Mouse (Mus musculus) G1E (cell line): ENCODE measurements around the gene Plppr3. TPM values are rescaled to one million over a fixed set of nuclear protein-coding genes. Genes with fewer than 3 reads are reported as not detected.

Experiments
- ATAC-seq: 2 replicates; pipeline ENCODE4 v1.8.0; 2016; ENCODE audit warnings: mild to moderate bottlenecking; ENCODE audit not compliant: insufficient number of reproducible peaks, poor library complexity, low FRiP score, severe bottlenecking; ENCODE audit errors: extremely low read depth
- DNase-seq: peaks from one replicate; pipeline ENCODE4 v3.0.0; 2012; ENCODE audit warnings: low spot score
- H3K27me3 ChIP-seq: 2 replicates; pipeline ENCODE4 v1.6.1; 2012; ENCODE audit warnings: mild to moderate bottlenecking, low read length, inconsistent platforms; ENCODE audit not compliant: insufficient read depth
- H3K36me3 ChIP-seq: replicated peaks from 2 replicates; pipeline ENCODE3; 2012; ENCODE audit warnings: mild to moderate bottlenecking, inconsistent platforms
- H3K4me1 ChIP-seq: 2 replicates; pipeline ENCODE4 v1.6.1; 2012; ENCODE audit warnings: low read depth, low read length, inconsistent platforms, mixed read lengths; ENCODE audit not compliant: insufficient read depth
- H3K4me3 ChIP-seq: 2 replicates; pipeline ENCODE4 v1.5.1; 2012; ENCODE audit warnings: low read depth, mild to moderate bottlenecking, inconsistent platforms, low read length, moderate library complexity, mixed read lengths
- H3K9me3 ChIP-seq: replicated peaks from 2 replicates; pipeline ENCODE4 v1.6.1; 2012; ENCODE audit warnings: inconsistent platforms
- CTCF ChIP-seq: IDR thresholded peaks from 2 replicates; pipeline ENCODE4 v1.5.1; 2012; ENCODE audit warnings: low read depth, low read length, inconsistent platforms, mixed read lengths
- GATA1 ChIP-seq: IDR thresholded peaks from 2 replicates; pipeline ENCODE4 v1.6.1; 2012; ENCODE audit warnings: borderline replicate concordance, low read length, inconsistent platforms, mixed read lengths
- GATA2 ChIP-seq: IDR thresholded peaks from 2 replicates; pipeline ENCODE4 v1.6.1; 2012; ENCODE audit warnings: low read depth, low read length, inconsistent platforms, borderline replicate concordance
- POLR2AphosphoS5 ChIP-seq: IDR thresholded peaks from 2 replicates; pipeline ENCODE4 v1.6.1; 2012; ENCODE audit warnings: low read depth, low read length, inconsistent platforms; ENCODE audit not compliant: insufficient replicate concordance
- TAL1 ChIP-seq: conservative IDR thresholded peaks from 2 replicates; pipeline ENCODE4 v1.6.1; 2012; ENCODE audit warnings: low read depth, low read length, inconsistent platforms, mixed read lengths
- polyA plus RNA-seq: library from polyadenylated mRNA; stranded (reverse); fragments of >175 nt; gene quantifications from 2 replicates; pipeline ENCODE4 v1.2.3, GENCODE M21; 2012
- total RNA-seq, 2 experiments: library from RNA; stranded (forward) in 1 of 2; stranded (reverse) in 1 of 2; fragments of 200-1000 nt in 1 of 2; fragments of >200 nt in 1 of 2; fragmentation: Nextera tagmentation in 1 of 2; gene quantifications; 2 replicates each; pipeline ENCODE4 v1.2.3; 2014 to 2017

Plppr3 gene
- total and polyA plus RNA-seq, 3 experiments = 0.20 to 0.82 TPM; not detected in 1

DNA sequence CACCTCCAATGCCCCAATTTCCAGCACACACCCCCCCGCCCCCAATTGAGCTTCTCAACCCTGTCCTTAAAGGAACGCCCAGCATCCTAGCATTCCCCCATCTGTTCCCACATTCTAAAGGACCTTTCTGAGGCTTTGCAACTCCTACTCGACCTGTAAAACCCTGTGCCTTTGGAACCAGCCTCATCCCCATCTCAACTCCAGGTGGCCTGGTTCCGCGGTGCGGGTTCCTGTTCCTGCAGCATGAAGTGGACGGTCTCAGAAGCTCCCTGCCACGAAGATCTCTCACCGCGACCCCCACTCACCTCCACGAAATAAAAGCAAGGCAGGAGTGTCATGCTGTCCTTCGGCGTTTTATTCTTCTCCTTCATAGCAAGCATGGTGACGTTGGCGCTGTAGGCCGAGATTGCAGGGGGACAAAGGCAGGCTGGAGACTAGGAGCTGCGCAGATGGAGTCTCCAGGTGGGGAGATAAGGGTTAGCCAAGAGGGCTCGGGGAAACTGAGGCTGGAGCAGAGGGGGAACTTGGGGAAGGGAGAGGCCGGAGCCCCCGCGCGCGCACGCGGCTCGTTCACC is 632 bp downstream of the Plppr3 start:
- TF ChIP-seq GATA1 (no peak), TAL1 (no peak), GATA2 (no peak), POLR2AphosphoS5 (no peak), CTCF (no peak)
- Histone ChIP-seq H3K27me3 (peaks cover 54% of the 10 kb centered on the region), H3K4me1 (peaks cover 43% of the 10 kb centered on the region), H3K4me3 (peak overlapping the region; percentile 60; the same call in 1 of the 2 replicates), H3K9me3 (no peaks in the 10 kb centered on the region), H3K36me3 (no peaks in the 10 kb centered on the region)
- DNase-seq (no peak), ATAC-seq (no peak)

DNA sequence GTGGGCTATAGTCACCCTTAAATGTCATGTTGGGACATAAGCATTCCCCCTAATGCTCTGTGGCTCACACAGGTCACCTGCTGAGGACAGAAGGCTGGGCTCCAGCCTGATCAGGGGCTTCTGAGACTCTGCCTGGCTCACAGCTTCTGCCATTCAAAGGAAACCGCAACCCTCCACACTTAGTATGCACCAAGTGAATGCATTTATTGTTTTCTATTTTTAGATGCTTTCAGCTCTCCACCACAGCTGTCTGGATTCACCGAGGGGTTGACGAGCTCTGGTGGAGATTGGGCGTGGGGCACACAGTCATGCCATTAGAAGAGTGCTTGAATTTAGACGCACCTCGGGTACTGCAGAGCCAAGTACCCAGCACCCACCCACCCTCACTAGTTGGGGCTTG is 1.1 kb downstream of the Plppr3 start:
- no peak for DNase-seq

DNA sequence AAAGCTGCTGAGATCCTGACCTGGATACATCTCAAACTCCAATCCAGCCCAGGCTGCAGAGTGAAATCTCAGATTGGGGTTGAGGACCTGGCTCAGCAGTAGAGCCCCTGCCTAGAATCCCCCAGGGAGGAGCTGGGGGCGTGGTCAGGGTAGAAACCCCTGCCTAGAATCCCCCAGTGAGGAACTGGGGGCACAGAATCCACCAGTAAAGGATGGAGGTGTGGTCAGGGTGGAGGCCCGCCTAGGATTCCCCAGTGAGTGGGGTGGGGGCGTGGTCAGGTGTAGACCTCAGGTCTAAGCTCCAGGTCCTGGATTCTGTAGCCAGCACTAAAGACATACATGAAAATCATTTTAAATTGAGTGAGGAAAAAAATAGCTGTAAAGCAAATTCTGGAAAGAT is 1.6 kb downstream of the Plppr3 start:
- no peak for TF ChIP-seq POLR2AphosphoS5
- no peak for TF ChIP-seq GATA1
- no peak for TF ChIP-seq TAL1
- TF ChIP-seq CTCF = no peak
- no peak for TF ChIP-seq GATA2
- Histone ChIP-seq H3K4me1 (peaks cover 37% of the 10 kb centered on the region), H3K36me3 (no peaks in the 10 kb centered on the region), H3K4me3 (no peak overlapping the region), H3K9me3 (no peaks in the 10 kb centered on the region), H3K27me3 (peaks cover 54% of the 10 kb centered on the region)
- ATAC-seq (no peak), DNase-seq (no peak)

More for the DNA sequence above, 1.1 kb downstream of the Plppr3 start:
- no peaks in the 10 kb centered on the region for H3K9me3 ChIP-seq
- H3K4me1 ChIP-seq = peaks cover 41% of the 10 kb centered on the region
- peaks cover 54% of the 10 kb centered on the region for H3K27me3 ChIP-seq
- no peak for ATAC-seq
- no peak for TF ChIP-seq CTCF
- TF ChIP-seq TAL1 = no peak
- no peak for TF ChIP-seq GATA2
- no peak for TF ChIP-seq POLR2AphosphoS5
- no peak for TF ChIP-seq GATA1
- no peaks in the 10 kb centered on the region for H3K36me3 ChIP-seq
- no peak overlapping the region for H3K4me3 ChIP-seq

DNA sequence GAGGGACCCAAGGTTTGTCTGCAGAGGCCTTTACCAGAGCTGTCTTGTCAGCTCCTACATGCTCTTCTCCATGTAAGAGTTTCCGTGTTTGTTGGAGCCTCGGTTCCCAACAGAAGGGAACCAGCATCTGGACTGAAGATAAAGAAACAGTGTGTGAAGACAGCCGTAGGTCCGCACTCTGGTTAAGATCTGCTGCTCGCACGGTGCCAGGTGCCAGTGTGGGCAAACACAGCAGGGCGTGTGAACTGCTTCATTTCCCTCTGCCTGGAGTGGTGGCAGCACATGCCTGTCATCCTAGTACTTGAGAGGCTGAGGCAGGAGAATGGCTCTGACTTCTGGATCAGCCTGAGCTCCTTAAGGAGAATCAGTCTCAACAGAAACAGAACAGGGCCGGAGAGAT is 2.6 kb downstream of the Plppr3 start:
- Histone ChIP-seq H3K4me3 (no peak overlapping the region), H3K36me3 (no peaks in the 10 kb centered on the region), H3K9me3 (no peaks in the 10 kb centered on the region), H3K4me1 (peaks cover 34% of the 10 kb centered on the region), H3K27me3 (peaks cover 59% of the 10 kb centered on the region)
- no peak for ATAC-seq
- no peak for DNase-seq
- TF ChIP-seq POLR2AphosphoS5 = no peak
- no peak for TF ChIP-seq TAL1
- TF ChIP-seq GATA1 = no peak
- TF ChIP-seq GATA2 = no peak
- no peak for TF ChIP-seq CTCF

DNA sequence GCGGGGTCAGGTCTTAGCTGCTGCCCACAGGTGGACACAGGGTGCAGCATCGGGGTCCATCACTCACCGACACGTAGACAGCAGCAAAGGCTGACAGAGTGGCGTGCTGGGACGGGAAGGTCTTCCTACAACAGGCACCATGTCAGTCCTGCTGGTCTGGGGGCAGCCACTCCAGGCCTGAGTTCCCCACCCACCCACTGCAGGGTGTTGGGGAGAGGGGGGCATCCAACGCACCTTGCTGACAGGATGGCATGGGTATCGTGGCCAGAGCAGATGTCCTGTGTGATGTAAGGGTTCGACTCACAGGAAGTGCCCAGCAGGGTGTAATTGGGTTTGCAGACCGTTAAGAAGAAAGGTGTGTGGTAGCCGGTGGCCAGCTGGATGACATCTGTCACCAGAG is 7.8 kb downstream of the Plppr3 start:
- no peak overlapping the region for H3K4me3 ChIP-seq
- ATAC-seq = no peak
- no peak for DNase-seq

DNA sequence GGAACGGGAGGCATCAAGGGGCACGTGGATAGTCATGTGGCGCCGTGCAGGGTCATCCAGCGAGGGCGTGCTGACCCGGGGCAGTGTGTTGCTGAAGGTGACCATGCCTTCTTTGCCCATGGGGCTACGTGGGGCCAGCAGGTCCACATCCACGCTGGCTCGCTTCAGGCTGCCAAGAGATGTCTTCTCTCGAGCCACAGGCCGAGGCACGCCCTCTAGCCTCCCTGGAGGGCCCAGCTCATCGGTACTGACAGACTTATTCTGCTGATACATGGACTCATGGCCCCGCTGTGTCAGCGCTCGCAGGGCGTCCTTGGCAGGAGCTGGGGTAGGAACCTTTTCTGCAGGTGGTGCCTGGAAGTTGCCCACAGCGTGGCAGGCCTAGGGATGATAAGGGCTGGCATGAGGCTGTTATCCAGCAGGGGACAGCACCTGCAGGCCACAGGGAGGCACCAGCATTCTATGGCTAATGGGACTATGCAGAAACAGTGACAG is 8.6 kb downstream of the Plppr3 start:
- TF ChIP-seq GATA2 (no peak), GATA1 (no peak), TAL1 (no peak), POLR2AphosphoS5 (no peak), CTCF (no peak)
- no peak overlapping the region for H3K4me3 ChIP-seq
- peaks cover 49% of the 10 kb centered on the region for H3K4me1 ChIP-seq
- DNase-seq = no peak
- H3K36me3 ChIP-seq = peaks cover 55% of the 10 kb centered on the region
- ATAC-seq = no peak
- peaks cover 24% of the 10 kb centered on the region for H3K27me3 ChIP-seq
- no peaks in the 10 kb centered on the region for H3K9me3 ChIP-seq

More for the DNA sequence above, 7.8 kb downstream of the Plppr3 start:
- TF ChIP-seq POLR2AphosphoS5 (peak; percentile 9; the same call in 1 of the 2 replicates), CTCF (no peak)
- peaks cover 42% of the 10 kb centered on the region for H3K4me1 ChIP-seq
- H3K9me3 ChIP-seq = no peaks in the 10 kb centered on the region
- peaks cover 31% of the 10 kb centered on the region for H3K27me3 ChIP-seq
- peaks cover 48% of the 10 kb centered on the region for H3K36me3 ChIP-seq
